Mouse (Mus musculus): ENCODE data around the gene Numa1. TPM values are rescaled to one million over a fixed set of nuclear protein-coding genes. Genes with fewer than 3 reads are reported as not detected.
"Not testable (repeated sequence)": the region's sequence is repeated elsewhere in the genome, so short reads cannot be mapped to it uniquely, and the experiment has no call there.

Gene Numa1
- polyA plus RNA-seq, 1 experiment from 2014 or later, result 46.2 TPM

- H3K9ac ChIP-seq, result no peak overlapping the region
- H3K4me2 ChIP-seq, result no peak overlapping the region
- H3K4me1 ChIP-seq (replicated peaks), result peaks cover 15% of the 10 kb centered on the region
- no peak overlapping the region for H3K4me3 ChIP-seq
- no peaks in the 10 kb centered on the region for H3K27me3 ChIP-seq
- 92% methylated on average over 4 of the region's 4 CpGs for WGBS
- no peaks in the 10 kb centered on the region for H3K9me3 ChIP-seq
- 0 out of 2 replicates have a peak, but pooled peaks cover 7% of the 10 kb centered on the region for H3K36me3 ChIP-seq
- no peak overlapping the region for H3K27ac ChIP-seq (replicated peaks)
- no peak for ATAC-seq (ENCODE audit: low read depth)
These were observed 5.8 kb downstream of the Numa1 start for GRCm38 (mm10) chr7:101939758-101940157.

GRCm38 (mm10) chr7:101949008-101949407 lies 15.1 kb downstream of the Numa1 start:
- 92% methylated on average over 5 of the region's 5 CpGs for WGBS
- not testable (repeated sequence) for ATAC-seq (ENCODE audit: low read depth); H3K9me3 ChIP-seq; H3K4me1 ChIP-seq (replicated peaks); H3K36me3 ChIP-seq; H3K4me3 ChIP-seq; H3K9ac ChIP-seq; H3K4me2 ChIP-seq; H3K27ac ChIP-seq (replicated peaks); H3K27me3 ChIP-seq

- Histone ChIP-seq H3K36me3 (no peaks in the 10 kb centered on the region), H3K9ac (no peak overlapping the region), H3K27me3 (no peaks in the 10 kb centered on the region), H3K9me3 (no peaks in the 10 kb centered on the region), H3K27ac (replicated peaks) (no peak overlapping the region), H3K4me1 (replicated peaks) (peaks cover 3% of the 10 kb centered on the region), H3K4me2 (no peak overlapping the region), H3K4me3 (no peak overlapping the region)
- ATAC-seq (ENCODE audit: low read depth), result no peak
- 100% methylated on average over 1 of the region's 1 CpGs for WGBS
These were observed 17.7 kb downstream of the Numa1 start for GRCm38 (mm10) chr7:101951648-101952047.

GRCm38 (mm10) chr7:101952098-101952497 lies 18.2 kb downstream of the Numa1 start:
- Histone ChIP-seq H3K4me1 (replicated peaks) (peaks cover 3% of the 10 kb centered on the region), H3K4me3 (no peak overlapping the region), H3K36me3 (no peaks in the 10 kb centered on the region), H3K27me3 (no peaks in the 10 kb centered on the region), H3K27ac (replicated peaks) (no peak overlapping the region), H3K9ac (no peak overlapping the region), H3K9me3 (no peaks in the 10 kb centered on the region), H3K4me2 (no peak overlapping the region)
- no peak for ATAC-seq (ENCODE audit: low read depth)
- 75% methylated on average over 2 of the region's 2 CpGs for WGBS

- 87% methylated on average over 2 of the region's 2 CpGs for WGBS
- H3K4me2 ChIP-seq, result no peak overlapping the region
- no peaks in the 10 kb centered on the region for H3K36me3 ChIP-seq
- H3K27ac ChIP-seq (replicated peaks), result no peak overlapping the region
- H3K4me3 ChIP-seq, result no peak overlapping the region
- no peaks in the 10 kb centered on the region for H3K27me3 ChIP-seq
- no peak overlapping the region for H3K9ac ChIP-seq
- ATAC-seq (ENCODE audit: low read depth), result no peak
- H3K9me3 ChIP-seq, result no peaks in the 10 kb centered on the region
- peaks cover 3% of the 10 kb centered on the region for H3K4me1 ChIP-seq (replicated peaks)
These were observed 20.3 kb downstream of the Numa1 start for GRCm38 (mm10) chr7:101954163-101954562.

- Histone ChIP-seq H3K9ac (no peak overlapping the region), H3K4me1 (replicated peaks) (peaks cover 12% of the 10 kb centered on the region), H3K27me3 (no peaks in the 10 kb centered on the region), H3K27ac (replicated peaks) (no peak overlapping the region), H3K4me3 (no peak overlapping the region), H3K4me2 (no peak overlapping the region), H3K9me3 (no peaks in the 10 kb centered on the region), H3K36me3 (no peaks in the 10 kb centered on the region)
- WGBS, result 93% methylated on average over 2 of the region's 2 CpGs
- ATAC-seq (ENCODE audit: low read depth), result no peak
These were observed 21.4 kb downstream of the Numa1 start for GRCm38 (mm10) chr7:101955276-101955675.

GRCm38 (mm10) chr7:101955862-101956261 lies 22.0 kb downstream of the Numa1 start:
- Histone ChIP-seq H3K36me3 (no peaks in the 10 kb centered on the region), H3K9ac (no peak overlapping the region), H3K4me2 (no peak overlapping the region), H3K4me3 (no peak overlapping the region), H3K27me3 (no peaks in the 10 kb centered on the region), H3K4me1 (replicated peaks) (peaks cover 14% of the 10 kb centered on the region), H3K27ac (replicated peaks) (no peak overlapping the region), H3K9me3 (no peaks in the 10 kb centered on the region)
- 55% methylated on average over 4 of the region's 4 CpGs for WGBS
- ATAC-seq (ENCODE audit: low read depth), result no peak

GRCm38 (mm10) chr7:101956481-101956880 lies 22.6 kb downstream of the Numa1 start:
- Histone ChIP-seq H3K9ac (no peak overlapping the region), H3K9me3 (no peaks in the 10 kb centered on the region), H3K4me3 (no peak overlapping the region), H3K36me3 (no peaks in the 10 kb centered on the region), H3K27me3 (no peaks in the 10 kb centered on the region), H3K4me1 (replicated peaks) (peaks cover 14% of the 10 kb centered on the region), H3K27ac (replicated peaks) (no peak overlapping the region), H3K4me2 (no peak overlapping the region)
- no peak for ATAC-seq (ENCODE audit: low read depth)
- 97% methylated on average over 1 of the region's 1 CpGs for WGBS

GRCm38 (mm10) chr7:101956911-101957310 lies 23.0 kb downstream of the Numa1 start:
- H3K4me1 ChIP-seq (replicated peaks), result peaks cover 14% of the 10 kb centered on the region
- 93% methylated on average over 5 of the region's 5 CpGs for WGBS
- no peak overlapping the region for H3K4me2 ChIP-seq
- H3K27me3 ChIP-seq, result no peaks in the 10 kb centered on the region
- no peak overlapping the region for H3K4me3 ChIP-seq
- H3K27ac ChIP-seq (replicated peaks), result no peak overlapping the region
- H3K9ac ChIP-seq, result no peak overlapping the region
- no peaks in the 10 kb centered on the region for H3K9me3 ChIP-seq
- no peaks in the 10 kb centered on the region for H3K36me3 ChIP-seq
- no peak for ATAC-seq (ENCODE audit: low read depth)

- no peak overlapping the region for H3K27ac ChIP-seq (replicated peaks)
- H3K36me3 ChIP-seq, result no peaks in the 10 kb centered on the region
- H3K9ac ChIP-seq, result no peak overlapping the region
- no peaks in the 10 kb centered on the region for H3K9me3 ChIP-seq
- whole genome bisulfite sequencing, result 93% methylated on average over 2 of the region's 2 CpGs
- H3K4me1 ChIP-seq (replicated peaks), result peaks cover 11% of the 10 kb centered on the region; the same call in 1 of the 2 replicates
- H3K4me3 ChIP-seq, result no peak overlapping the region
- H3K27me3 ChIP-seq, result no peaks in the 10 kb centered on the region
- H3K4me2 ChIP-seq, result no peak overlapping the region
- no peak for ATAC-seq (ENCODE audit: low read depth)
These were observed 28.9 kb downstream of the Numa1 start for GRCm38 (mm10) chr7:101962829-101963228.

- no peak overlapping the region for H3K9ac ChIP-seq
- no peaks in the 10 kb centered on the region for H3K36me3 ChIP-seq
- H3K27ac ChIP-seq (replicated peaks), result no peak overlapping the region
- 95% methylated on average over 2 of the region's 2 CpGs for WGBS
- peaks cover 15% of the 10 kb centered on the region for H3K4me1 ChIP-seq (replicated peaks)
- no peak for ATAC-seq (ENCODE audit: low read depth)
- no peaks in the 10 kb centered on the region for H3K27me3 ChIP-seq
- H3K4me3 ChIP-seq, result no peak overlapping the region
- H3K9me3 ChIP-seq, result no peaks in the 10 kb centered on the region
- H3K4me2 ChIP-seq, result no peak overlapping the region
These were observed 29.7 kb downstream of the Numa1 start for GRCm38 (mm10) chr7:101963621-101964020.

GRCm38 (mm10) chr7:101964551-101964950 lies 30.6 kb downstream of the Numa1 start:
- no peak overlapping the region for H3K4me2 ChIP-seq
- no peaks in the 10 kb centered on the region for H3K9me3 ChIP-seq
- H3K4me1 ChIP-seq (replicated peaks), result peaks cover 23% of the 10 kb centered on the region
- H3K27me3 ChIP-seq, result no peaks in the 10 kb centered on the region
- WGBS, result 90% methylated on average over 4 of the region's 4 CpGs
- H3K4me3 ChIP-seq, result no peak overlapping the region
- no peak overlapping the region for H3K9ac ChIP-seq
- H3K36me3 ChIP-seq, result no peaks in the 10 kb centered on the region
- H3K27ac ChIP-seq (replicated peaks), result no peak overlapping the region
- ATAC-seq (ENCODE audit: low read depth), result no peak

GRCm38 (mm10) chr7:101965606-101966005 lies 31.7 kb downstream of the Numa1 start:
- Histone ChIP-seq H3K9ac (no peak overlapping the region), H3K9me3 (no peaks in the 10 kb centered on the region), H3K27me3 (no peaks in the 10 kb centered on the region), H3K36me3 (no peaks in the 10 kb centered on the region), H3K4me2 (no peak overlapping the region), H3K4me3 (no peak overlapping the region), H3K4me1 (replicated peaks) (peaks cover 14% of the 10 kb centered on the region), H3K27ac (replicated peaks) (no peak overlapping the region)
- no peak for ATAC-seq (ENCODE audit: low read depth)
- WGBS, result 77% methylated on average over 2 of the region's 2 CpGs
